Mouse (Mus musculus): ENCODE results near the gene Dph2. TPM values are rescaled to one million over a fixed set of nuclear protein-coding genes. Genes with fewer than 3 reads are reported as not detected.

Dph2 gene
- total RNA-seq, 2 experiments from 2014 or later, result 9.1 to 11.4 TPM

GRCm38 (mm10) chr4:117887133-117887532 is 4.7 kb downstream of the Dph2 start, which contains the start of gene Atp6v0b:
Gene Atp6v0b, minus strand, starts transcription at chr4:117887333.
- TF ChIP-seq CTCF (IDR thresholded peaks at IDR 0.05), result no peak
- intact Hi-C loops (cut with DNase I), result loop anchor here (2.0 kb wide), 1 partner anchor 28 kb away; the partner anchor contains the start of gene Ipo13
- DNase-seq (ENCODE audit: extremely low spot score in 1 of 2, low spot score in 2 of 2), result peak; percentile 96
- H3K4me3 ChIP-seq, result peak within 1 kb of the TSS; percentile 89
- H3K27ac ChIP-seq, result peak within 1 kb of the TSS; percentile 97

- TF ChIP-seq CTCF (IDR thresholded peaks at IDR 0.05), result no peak
- H3K27ac ChIP-seq, result peak overlapping the region; percentile 97
- DNase-seq (ENCODE audit: extremely low spot score in 1 of 2, low spot score in 2 of 2), result no peak
- intact Hi-C loops (cut with DNase I), result loop anchor here (2.0 kb wide), 1 partner anchor 28 kb away; the partner anchor contains the start of gene Ipo13
- peak overlapping the region; percentile 89 for H3K4me3 ChIP-seq
Observed at GRCm38 (mm10) chr4:117886644-117887043, 5.2 kb downstream of the Dph2 start.

GRCm38 (mm10) chr4:117885994-117886393 is 5.8 kb downstream of the Dph2 start:
- H3K4me3 ChIP-seq, result peak overlapping the region; percentile 89
- no peak for DNase-seq (ENCODE audit: extremely low spot score in 1 of 2, low spot score in 2 of 2)
- intact Hi-C loops (cut with DNase I), result loop anchor here (2.0 kb wide), 1 partner anchor 29 kb away; the partner anchor contains the start of gene Ipo13
- no peak overlapping the region for H3K27ac ChIP-seq
- no peak for TF ChIP-seq CTCF (IDR thresholded peaks at IDR 0.05)

- intact Hi-C loops (cut with DNase I), result no loop called here
- Histone ChIP-seq H3K27ac (no peak overlapping the region), H3K4me3 (no peak overlapping the region)
- TF ChIP-seq CTCF (IDR thresholded peaks at IDR 0.05), result no peak
- no peak for DNase-seq (ENCODE audit: extremely low spot score in 1 of 2, low spot score in 2 of 2)
Observed at GRCm38 (mm10) chr4:117885093-117885492, 6.7 kb downstream of the Dph2 start.

GRCm38 (mm10) chr4:117884146-117884545 is 7.7 kb downstream of the Dph2 start:
- H3K4me3 ChIP-seq, result peak overlapping the region; percentile 75

GRCm38 (mm10) chr4:117882701-117883691 is 8.8 kb downstream of the Dph2 start, which contains the start of gene B4galt2:
Gene B4galt2, minus strand, starts transcription at chr4:117883487.
- H3K4me3 ChIP-seq, result peak within 1 kb of the TSS; percentile 75
- peak; percentile 74 to 79 for DNase-seq (ENCODE audit: extremely low spot score in 1 of 2, low spot score in 2 of 2)
- peak within 1 kb of the TSS; percentile 93 for H3K27ac ChIP-seq
- intact Hi-C loops (cut with DNase I), result no loop called here
- peak; percentile 33 for TF ChIP-seq CTCF (IDR thresholded peaks at IDR 0.05)

More at GRCm38 (mm10) chr4:117884146-117884545, 7.7 kb downstream of the Dph2 start:
- no peak overlapping the region for H3K27ac ChIP-seq
- intact Hi-C loops (cut with DNase I), result no loop called here
- no peak for TF ChIP-seq CTCF (IDR thresholded peaks at IDR 0.05)
- no peak for DNase-seq (ENCODE audit: extremely low spot score in 1 of 2, low spot score in 2 of 2)

- intact Hi-C loops (cut with DNase I), result no loop called here
- TF ChIP-seq CTCF (IDR thresholded peaks at IDR 0.05), result no peak
- H3K27ac ChIP-seq, result no peak overlapping the region
- no peak for DNase-seq (ENCODE audit: extremely low spot score in 1 of 2, low spot score in 2 of 2)
- H3K4me3 ChIP-seq, result no peak overlapping the region
Observed at GRCm38 (mm10) chr4:117878703-117879102, 13.1 kb downstream of the Dph2 start.

- no peak for DNase-seq (ENCODE audit: extremely low spot score in 1 of 2, low spot score in 2 of 2)
Observed at GRCm38 (mm10) chr4:117878301-117878700, 13.5 kb downstream of the Dph2 start.

GRCm38 (mm10) chr4:117873615-117874014 is 18.2 kb downstream of the Dph2 start:
- Histone ChIP-seq H3K4me3 (no peak overlapping the region), H3K27ac (no peak overlapping the region)
- DNase-seq (ENCODE audit: extremely low spot score in 1 of 2, low spot score in 2 of 2), result no peak
- intact Hi-C loops (cut with DNase I), result no loop called here
- TF ChIP-seq CTCF (IDR thresholded peaks at IDR 0.05), result no peak

More at GRCm38 (mm10) chr4:117878301-117878700, 13.5 kb downstream of the Dph2 start:
- H3K27ac ChIP-seq, result no peak overlapping the region
- intact Hi-C loops (cut with DNase I), result no loop called here
- no peak for TF ChIP-seq CTCF (IDR thresholded peaks at IDR 0.05)
- H3K4me3 ChIP-seq, result no peak overlapping the region

- H3K4me3 ChIP-seq, result no peak within 1 kb of the TSS
- H3K27ac ChIP-seq, result no peak within 1 kb of the TSS
- intact Hi-C loops (cut with DNase I), result no loop called here
- no peak for TF ChIP-seq CTCF (IDR thresholded peaks at IDR 0.05)
- no peak for DNase-seq (ENCODE audit: extremely low spot score in 1 of 2, low spot score in 2 of 2)
Observed at GRCm38 (mm10) chr4:117872471-117872886, 19.4 kb downstream of the Dph2 start, which contains the start of gene Ccdc24. Gene Ccdc24, minus strand, starts transcription at chr4:117872557.

GRCm38 (mm10) chr4:117871787-117872186 is 20.0 kb downstream of the Dph2 start:
- intact Hi-C loops (cut with DNase I), result no loop called here
- no peak for DNase-seq (ENCODE audit: extremely low spot score in 1 of 2, low spot score in 2 of 2)
- no peak overlapping the region for H3K4me3 ChIP-seq
- H3K27ac ChIP-seq, result no peak overlapping the region
- TF ChIP-seq CTCF (IDR thresholded peaks at IDR 0.05), result no peak

- Histone ChIP-seq H3K27ac (no peak overlapping the region), H3K4me3 (no peak overlapping the region)
- intact Hi-C loops (cut with DNase I), result no loop called here
- no peak for TF ChIP-seq CTCF (IDR thresholded peaks at IDR 0.05)
- no peak for DNase-seq (ENCODE audit: extremely low spot score in 1 of 2, low spot score in 2 of 2)
Observed at GRCm38 (mm10) chr4:117870437-117870836, 21.4 kb downstream of the Dph2 start.
